Mouse (Mus musculus) heart, embryonic 12.5 days (tissue): ENCODE data around the gene Exoc3l. TPM values are rescaled to one million over a fixed set of nuclear protein-coding genes. Genes with fewer than 3 reads are reported as not detected.

Source experiments
- ATAC-seq: fragments of 200-750 bp; cut with Nextera tagmentation; 2 replicates; pipeline ENCODE4 v1.8.0; 2017; ENCODE audit warnings: moderate TSS enrichment, moderate library complexity; ENCODE audit not compliant: insufficient number of reproducible peaks, low FRiP score
- H3K27ac ChIP-seq: fragments of 300-500 bp; sonication (generic); 2 replicates; pipeline ENCODE4 v1.5.1; 2016; ENCODE audit warnings: mild to moderate bottlenecking, moderate library complexity; ENCODE audit not compliant: poor library complexity, severe bottlenecking
- H3K27me3 ChIP-seq: fragments of 300-500 bp; sonication (generic); replicated peaks from 2 replicates; pipeline ENCODE4 v1.6.1; 2016; ENCODE audit warnings: mild to moderate bottlenecking, moderate library complexity
- H3K36me3 ChIP-seq: fragments of 300-500 bp; sonication (generic); 2 replicates; pipeline ENCODE4 v1.6.1; 2016; ENCODE audit warnings: mild to moderate bottlenecking, moderate library complexity
- H3K4me1 ChIP-seq: fragments of 300-500 bp; sonication (generic); replicated peaks from 2 replicates; pipeline ENCODE4 v1.6.1; 2016; ENCODE audit warnings: mild to moderate bottlenecking
- H3K4me2 ChIP-seq: fragments of 300-500 bp; sonication (generic); 2 replicates; pipeline ENCODE4 v1.6.1; 2016; ENCODE audit warnings: mild to moderate bottlenecking, moderate library complexity
- H3K4me3 ChIP-seq: fragments of 300-500 bp; sonication (generic); 2 replicates; pipeline ENCODE4 v1.5.1; 2016; ENCODE audit warnings: mild to moderate bottlenecking
- H3K9ac ChIP-seq: fragments of 300-500 bp; sonication (generic); 2 replicates; pipeline ENCODE4 v1.6.1; 2016; ENCODE audit warnings: mild to moderate bottlenecking, moderate library complexity
- H3K9me3 ChIP-seq: fragments of 300-500 bp; sonication (generic); replicated peaks from 2 replicates; pipeline ENCODE4 v1.6.1; 2016; ENCODE audit warnings: mild to moderate bottlenecking, moderate library complexity
- WGBS: fragments of 180-500 bp; shearing (Covaris S2); methylation state at CpG from one replicate; pipeline ENCODE4 v1.1.7; 2016; 5-methylcytosine and 5-hydroxymethylcytosine counted together
- polyA plus RNA-seq: library from polyadenylated mRNA; unstranded; fragments of >200 nt; fragmentation: Nextera tagmentation; extraction: Ambion mirVana; gene quantifications from 2 replicates; pipeline ENCODE4 v1.2.1, GENCODE M21; 2016

Exoc3l gene
- polyA plus RNA-seq, 1 experiment from 2014 or later, result 16.1 TPM

GRCm38 (mm10) chr8:105265128-105265527 lies 30.8 kb downstream of the Exoc3l start:
- Histone ChIP-seq H3K4me3 (peak overlapping the region; percentile 87), H3K9me3 (peaks cover 8% of the 10 kb centered on the region; the same call in 1 of the 2 replicates), H3K4me1 (peaks cover 31% of the 10 kb centered on the region), H3K4me2 (peak overlapping the region; percentile 97), H3K27ac (no peak overlapping the region), H3K36me3 (no peaks in the 10 kb centered on the region), H3K27me3 (peaks cover 76% of the 10 kb centered on the region), H3K9ac (peak overlapping the region; percentile 80)
- ATAC-seq, result no peak
- 12% methylated on average over 10 of the region's 10 CpGs for WGBS

GRCm38 (mm10) chr8:105264024-105264982 lies 31.6 kb downstream of the Exoc3l start, which contains the start of the genes Tradd and Fbxl8:
Tradd (minus strand) TSS chr8:105264609.
Fbxl8 (plus strand) TSS chr8:105264648.
- Histone ChIP-seq H3K4me1 (peaks cover 31% of the 10 kb centered on the region), H3K4me2 (peak within 1 kb of the TSS; percentile 97), H3K9ac (peak within 1 kb of the TSS; percentile 80), H3K36me3 (no peaks in the 10 kb centered on the region), H3K27ac (no peak within 1 kb of the TSS), H3K4me3 (peak within 1 kb of the TSS; percentile 87), H3K27me3 (peaks cover 76% of the 10 kb centered on the region), H3K9me3 (peaks cover 8% of the 10 kb centered on the region; the same call in 1 of the 2 replicates)
- peak; percentile 67 for ATAC-seq
- WGBS, result 2% methylated on average over 49 of the region's 54 CpGs

- peak overlapping the region; percentile 97 for H3K4me2 ChIP-seq
- H3K36me3 ChIP-seq, result no peaks in the 10 kb centered on the region
- H3K27ac ChIP-seq, result no peak overlapping the region
- H3K9me3 ChIP-seq, result peaks cover 8% of the 10 kb centered on the region; the same call in 1 of the 2 replicates
- H3K27me3 ChIP-seq, result peaks cover 76% of the 10 kb centered on the region
- peak overlapping the region; percentile 87 for H3K4me3 ChIP-seq
- H3K4me1 ChIP-seq, result peaks cover 30% of the 10 kb centered on the region
- ATAC-seq, result no peak
- WGBS, result 36% methylated on average over 16 of the region's 16 CpGs
- H3K9ac ChIP-seq, result no peak overlapping the region
Measured at GRCm38 (mm10) chr8:105263244-105263912, 32.5 kb downstream of the Exoc3l start.

GRCm38 (mm10) chr8:105261326-105261980 lies 34.4 kb downstream of the Exoc3l start:
- 75% methylated on average over 12 of the region's 12 CpGs for WGBS
- Histone ChIP-seq H3K4me3 (no peak overlapping the region), H3K9me3 (peaks cover 8% of the 10 kb centered on the region; the same call in 1 of the 2 replicates), H3K4me1 (peaks cover 25% of the 10 kb centered on the region), H3K9ac (no peak overlapping the region), H3K36me3 (no peaks in the 10 kb centered on the region), H3K27ac (no peak overlapping the region), H3K4me2 (no peak overlapping the region), H3K27me3 (peaks cover 71% of the 10 kb centered on the region)
- ATAC-seq, result no peak

- 62% methylated on average over 7 of the region's 7 CpGs for WGBS
- Histone ChIP-seq H3K9ac (no peak overlapping the region), H3K27me3 (peaks cover 71% of the 10 kb centered on the region), H3K4me1 (peaks cover 26% of the 10 kb centered on the region), H3K9me3 (0 out of 2 replicates have a peak, but pooled peaks cover 4% of the 10 kb centered on the region), H3K4me3 (no peak overlapping the region), H3K4me2 (peak overlapping the region; percentile 86; the same call in 1 of the 2 replicates), H3K36me3 (no peaks in the 10 kb centered on the region), H3K27ac (no peak overlapping the region)
- no peak for ATAC-seq
Measured at GRCm38 (mm10) chr8:105260371-105261099, 35.4 kb downstream of the Exoc3l start.

GRCm38 (mm10) chr8:105259721-105260320 lies 36.1 kb downstream of the Exoc3l start:
- Histone ChIP-seq H3K4me3 (peak overlapping the region; percentile 45), H3K9ac (peak overlapping the region; percentile 19; the same call in 1 of the 2 replicates), H3K27ac (no peak overlapping the region), H3K9me3 (0 out of 2 replicates have a peak, but pooled peaks cover 4% of the 10 kb centered on the region), H3K4me1 (peaks cover 30% of the 10 kb centered on the region), H3K27me3 (peaks cover 72% of the 10 kb centered on the region), H3K36me3 (no peaks in the 10 kb centered on the region), H3K4me2 (peak overlapping the region; percentile 86)
- 4% methylated on average over 30 of the region's 30 CpGs for whole genome bisulfite sequencing
- no peak for ATAC-seq

GRCm38 (mm10) chr8:105258911-105259720 lies 36.8 kb downstream of the Exoc3l start:
- peaks cover 72% of the 10 kb centered on the region for H3K27me3 ChIP-seq

GRCm38 (mm10) chr8:105257318-105258114 lies 38.4 kb downstream of the Exoc3l start:
- Histone ChIP-seq H3K4me3 (no peak overlapping the region), H3K27ac (no peak overlapping the region), H3K9me3 (0 out of 2 replicates have a peak, but pooled peaks cover 4% of the 10 kb centered on the region), H3K4me1 (peaks cover 45% of the 10 kb centered on the region), H3K36me3 (peaks cover 4% of the 10 kb centered on the region; the same call in 1 of the 2 replicates), H3K4me2 (no peak overlapping the region), H3K27me3 (peaks cover 64% of the 10 kb centered on the region), H3K9ac (no peak overlapping the region)
- no peak for ATAC-seq
- 62% methylated on average over 7 of the region's 7 CpGs for WGBS

More at GRCm38 (mm10) chr8:105258911-105259720, 36.8 kb downstream of the Exoc3l start:
- H3K27ac ChIP-seq, result no peak overlapping the region
- H3K4me2 ChIP-seq, result peak overlapping the region; percentile 86
- ATAC-seq, result no peak
- WGBS, result 4% methylated on average over 55 of the region's 55 CpGs
- peak overlapping the region; percentile 45 for H3K4me3 ChIP-seq
- H3K4me1 ChIP-seq, result peaks cover 31% of the 10 kb centered on the region
- no peaks in the 10 kb centered on the region for H3K36me3 ChIP-seq
- 0 out of 2 replicates have a peak, but pooled peaks cover 4% of the 10 kb centered on the region for H3K9me3 ChIP-seq
- peak overlapping the region; percentile 19; the same call in 1 of the 2 replicates for H3K9ac ChIP-seq

- peaks cover 41% of the 10 kb centered on the region for H3K4me1 ChIP-seq
Measured at GRCm38 (mm10) chr8:105254966-105255350, 40.9 kb downstream of the Exoc3l start, which contains the start of gene B3gnt9. B3gnt9 (minus strand) TSS chr8:105255153.

More at GRCm38 (mm10) chr8:105254966-105255350, 40.9 kb downstream of the Exoc3l start, which contains the start of gene B3gnt9:
- H3K9ac ChIP-seq, result peak within 1 kb of the TSS; percentile 81
- peak within 1 kb of the TSS; percentile 69 for H3K4me3 ChIP-seq
- WGBS, result 3% methylated on average over 14 of the region's 14 CpGs
- H3K36me3 ChIP-seq, result peaks cover 29% of the 10 kb centered on the region
- peak within 1 kb of the TSS; percentile 99 for H3K4me2 ChIP-seq
- H3K27me3 ChIP-seq, result peaks cover 42% of the 10 kb centered on the region
- ATAC-seq, result peak; percentile 73
- H3K9me3 ChIP-seq, result no peaks in the 10 kb centered on the region
- peak within 1 kb of the TSS; percentile 48 for H3K27ac ChIP-seq
